Mouse (Mus musculus) embryo, embryonic 11 days (tissue): ENCODE measurements around the gene Phyh.
A peak's percentile ranks its signal among the peaks of the same experiment; 100 is the strongest.

ENCODE experiments used
- DNase-seq: peaks from one replicate; pipeline ENCODE4 v3.0.0-alpha.2; 2015

Phyh gene

DNA sequence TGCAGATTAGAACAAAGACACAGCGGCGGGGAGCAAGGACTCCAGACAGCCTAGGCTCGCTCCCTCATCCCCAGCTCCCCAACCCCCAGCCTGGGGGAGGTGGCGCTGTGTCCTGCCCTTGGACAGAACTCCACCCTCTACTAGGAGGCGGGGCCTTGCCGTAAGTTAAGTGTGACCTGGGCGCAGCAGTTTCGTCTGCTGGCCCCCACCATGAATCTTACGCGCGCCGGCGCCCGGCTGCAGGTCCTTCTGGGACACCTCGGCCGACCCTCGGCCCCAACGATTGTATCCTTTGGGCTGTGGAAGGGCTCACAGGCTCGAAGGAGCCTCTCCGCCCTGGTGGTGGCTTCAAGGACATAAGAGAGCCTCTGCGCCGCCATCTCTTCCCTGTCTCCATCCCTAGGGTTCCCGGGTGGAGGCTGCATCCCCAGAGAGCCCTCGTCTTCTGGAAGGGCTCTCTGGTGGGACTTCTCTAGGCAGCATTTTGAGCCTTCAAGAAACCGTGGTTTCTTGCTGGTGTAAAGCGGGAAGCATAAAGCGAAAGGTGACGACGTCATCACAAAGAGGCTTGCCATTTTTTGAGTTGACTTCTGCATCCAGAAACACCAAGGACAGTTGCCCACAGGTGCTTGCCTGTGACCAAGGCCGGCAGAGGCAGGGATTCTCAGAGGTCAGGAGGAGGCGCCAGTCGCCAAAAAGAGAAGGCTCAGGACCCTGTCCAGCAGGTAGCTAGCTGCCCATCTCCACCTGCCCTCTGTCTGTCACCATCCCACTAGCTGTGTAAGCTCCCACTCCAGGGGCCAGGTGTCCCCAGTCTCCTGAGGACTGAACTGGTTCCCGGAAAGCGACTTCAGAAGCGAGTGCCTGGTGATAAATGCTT is at the start of gene Phyh:
TSS of gene Phyh (plus strand) at position 160 of the 880 bp plus-strand sequence.
- peak; percentile 93 for DNase-seq

DNA sequence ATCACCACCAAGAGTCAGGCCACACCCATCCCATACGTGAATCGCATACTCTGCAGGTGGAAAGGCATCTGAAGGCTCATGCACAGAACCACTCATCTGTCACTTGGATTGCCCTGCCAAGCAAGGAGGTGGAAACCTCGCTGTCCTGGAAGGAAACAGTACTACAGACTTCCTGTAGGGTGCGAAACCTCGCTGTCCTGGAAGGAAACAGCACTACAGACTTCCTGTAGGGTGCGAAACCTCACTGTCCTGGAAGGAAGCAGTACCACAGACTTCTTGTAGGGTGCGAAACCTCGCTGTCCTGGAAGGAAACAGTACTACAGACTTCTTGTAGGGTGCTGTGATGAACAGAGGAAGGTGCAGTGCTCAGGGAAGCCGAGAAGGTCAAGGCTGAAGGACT is 46.1 kb upstream of the Phyh start:
- no peak for DNase-seq

DNA sequence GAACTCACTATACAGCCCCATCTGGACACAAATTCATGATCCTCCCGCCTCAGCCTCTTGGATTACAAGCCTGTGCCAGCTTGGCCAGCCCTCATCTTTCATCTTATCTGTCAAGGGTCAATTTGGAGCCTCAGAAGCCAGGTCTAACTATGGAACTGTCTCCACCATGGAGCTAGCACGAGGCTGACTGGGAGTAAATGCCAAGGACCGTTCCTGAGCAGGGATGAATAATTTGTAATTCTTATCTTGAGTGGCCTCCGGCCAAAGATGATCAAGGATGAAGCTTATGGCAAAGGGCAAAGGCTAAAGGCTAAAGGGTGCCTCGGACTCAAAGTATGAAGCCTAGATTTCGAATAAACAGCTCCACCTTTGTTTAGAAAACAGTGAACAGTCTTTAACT is 45.5 kb upstream of the Phyh start:
- DNase-seq, result no peak

GRCm38 (mm10) chr2:4875090-4875489 is 43.7 kb upstream of the Phyh start:
- no peak for DNase-seq

DNA sequence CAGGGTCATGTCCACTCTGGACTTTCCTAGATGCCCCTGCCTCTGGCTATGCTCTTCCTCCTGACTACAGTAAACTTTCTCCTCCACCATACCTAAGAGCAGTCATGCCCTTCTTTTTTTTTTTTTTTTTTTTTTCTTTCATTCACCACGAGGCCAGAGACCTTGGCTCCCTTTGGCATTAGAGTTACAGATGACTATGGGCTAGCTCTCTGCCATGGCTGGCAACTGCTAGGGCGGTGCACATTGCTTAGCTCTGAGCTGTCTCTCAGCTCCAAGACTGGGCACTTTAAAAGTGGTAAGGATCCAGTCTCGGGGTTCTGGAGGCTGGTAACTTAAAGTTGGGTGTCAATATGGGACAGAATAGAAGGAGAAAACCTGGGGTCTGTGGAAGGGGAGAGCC is 42.7 kb upstream of the Phyh start:
- no peak for DNase-seq

DNA sequence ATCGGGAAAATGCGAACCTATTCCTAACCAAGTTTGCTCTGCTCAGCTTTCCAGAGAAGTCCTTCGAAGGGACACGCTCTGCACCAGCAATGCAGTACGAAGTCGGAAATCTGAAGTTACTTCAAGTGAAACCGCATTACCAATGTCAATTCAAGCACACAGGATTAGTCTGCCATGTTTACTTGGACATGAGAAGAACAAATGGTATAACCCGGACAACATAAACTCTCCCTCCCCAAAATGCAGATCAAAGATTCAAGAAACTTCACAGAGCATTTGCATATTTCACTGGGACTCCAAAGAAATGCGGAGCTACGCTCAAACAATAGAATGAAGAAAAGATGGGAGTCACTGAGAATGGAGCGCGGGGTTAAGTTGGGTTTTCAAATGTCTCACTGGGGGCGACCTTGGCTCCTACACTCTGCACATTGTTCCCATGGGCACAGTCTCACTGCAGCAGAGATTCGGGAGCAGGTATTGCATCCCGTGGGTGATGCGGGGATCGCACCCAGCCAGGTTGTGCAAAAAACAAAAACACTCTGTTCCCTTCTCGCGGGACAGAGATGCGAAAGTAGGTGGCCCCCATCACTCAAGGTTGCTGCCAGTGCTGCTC is 38.0 kb upstream of the Phyh start:
- DNase-seq, result peak; percentile 63

- peak; percentile 93 for DNase-seq
These were observed 37.2 kb upstream of the Phyh start, which contains the start of gene Sephs1 for GRCm38 (mm10) chr2:4881350-4882248. Gene Sephs1, plus strand, starts transcription at chr2:4881564.

DNA sequence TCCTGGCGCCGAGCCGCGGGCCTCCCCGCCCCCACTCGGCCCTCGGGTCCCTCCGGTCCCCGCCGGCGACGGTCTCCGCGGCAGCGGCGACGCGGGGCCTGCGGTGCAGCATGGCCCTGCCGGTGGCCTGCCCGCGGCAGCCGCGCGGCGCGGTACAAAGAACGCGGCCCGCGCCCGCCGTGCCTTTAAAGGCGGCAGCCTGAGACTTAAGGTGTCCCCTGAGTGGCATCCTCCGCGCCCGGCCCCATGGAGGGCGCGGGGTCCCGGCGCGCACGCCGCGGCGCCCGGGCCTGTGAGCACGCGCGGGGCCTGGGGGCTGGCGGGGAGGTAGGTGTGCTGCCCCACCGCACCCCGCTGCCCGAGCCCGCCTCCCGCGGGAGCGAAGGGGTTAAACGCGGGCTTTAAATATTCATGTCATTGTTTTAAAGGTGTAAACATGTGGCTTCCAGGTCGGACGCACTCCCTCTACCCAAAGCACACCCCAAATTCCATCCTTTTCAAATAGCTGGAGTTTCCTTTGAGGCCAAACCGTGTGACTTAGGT is 36.5 kb upstream of the Phyh start:
- peak; percentile 87 for DNase-seq

GRCm38 (mm10) chr2:4883009-4883704 is 35.7 kb upstream of the Phyh start:
- peak; percentile 40 for DNase-seq

DNA sequence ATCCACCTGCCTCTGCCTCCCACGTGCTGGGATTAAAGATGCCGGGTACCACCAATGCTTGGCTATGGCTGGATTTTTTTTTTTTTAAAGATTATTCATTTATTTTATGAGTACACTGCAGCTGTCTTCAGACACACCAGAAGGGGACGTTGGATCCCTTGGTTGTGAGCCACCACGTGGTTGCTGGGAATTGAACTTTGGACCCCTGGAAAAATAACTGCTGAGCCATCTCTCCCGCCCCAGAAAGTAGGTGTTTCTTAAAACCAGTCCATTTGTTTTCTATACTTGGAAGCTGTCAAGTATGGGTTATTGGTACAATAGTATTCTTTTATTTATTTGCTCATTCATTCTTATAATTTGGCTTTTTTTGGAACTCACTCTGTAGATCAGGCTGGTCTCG is 31.9 kb upstream of the Phyh start:
- DNase-seq, result no peak

- no peak for DNase-seq
These were observed 23.2 kb upstream of the Phyh start for GRCm38 (mm10) chr2:4895598-4895997.

- no peak for DNase-seq
These were observed 21.8 kb upstream of the Phyh start for GRCm38 (mm10) chr2:4896970-4897369.

DNA sequence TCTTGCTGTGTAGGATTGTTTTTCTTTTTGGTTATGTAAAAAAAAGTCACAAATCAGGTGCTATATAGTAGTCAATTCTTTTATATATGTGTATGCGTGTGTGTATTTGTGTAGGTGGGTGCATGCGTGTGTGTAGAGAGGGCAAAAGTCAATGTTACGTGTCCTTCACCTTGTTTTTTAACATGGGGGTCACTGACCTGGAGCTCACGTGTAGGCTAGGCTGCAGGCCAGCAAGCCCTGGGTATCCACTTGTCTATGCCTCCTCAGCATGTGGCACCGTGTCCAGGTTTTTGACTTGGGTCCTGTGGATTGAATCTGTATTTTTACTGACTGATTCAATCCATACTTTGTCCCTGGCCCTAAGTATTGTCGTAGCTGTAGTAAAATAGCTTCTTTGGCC is 18.2 kb upstream of the Phyh start:
- DNase-seq, result no peak

- DNase-seq, result no peak
These were observed 16.5 kb upstream of the Phyh start for GRCm38 (mm10) chr2:4902346-4902745.

- DNase-seq, result no peak
These were observed 11.7 kb upstream of the Phyh start for GRCm38 (mm10) chr2:4907120-4907519.

GRCm38 (mm10) chr2:4907916-4908315 is 10.9 kb upstream of the Phyh start:
- no peak for DNase-seq

DNA sequence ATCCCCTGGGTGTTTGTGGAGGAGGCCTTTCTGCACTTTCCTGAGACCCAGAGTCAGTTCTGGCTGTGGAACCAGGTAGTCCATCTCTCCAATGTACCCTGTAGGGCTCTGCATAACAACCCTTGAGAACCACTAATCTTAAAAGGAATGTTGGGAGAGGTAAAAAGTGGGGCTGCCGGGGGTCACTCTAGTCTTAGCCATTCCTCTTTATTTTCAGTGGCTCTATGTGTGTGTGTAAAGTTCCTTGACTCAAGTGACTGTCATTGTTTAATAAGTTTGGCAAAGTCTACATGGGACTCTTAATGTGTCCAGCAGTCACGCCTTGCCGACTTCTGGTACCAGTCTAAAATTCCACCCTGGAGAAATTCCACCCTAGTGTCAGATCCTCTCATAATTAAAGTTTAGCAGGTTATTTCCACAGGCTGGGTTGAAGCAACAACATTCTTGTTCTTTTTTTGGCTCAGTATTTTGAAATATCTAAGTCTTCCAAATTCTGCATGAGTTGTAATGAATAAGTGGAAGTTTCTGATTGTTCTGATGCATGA is 10.0 kb upstream of the Phyh start:
- no peak for DNase-seq

DNA sequence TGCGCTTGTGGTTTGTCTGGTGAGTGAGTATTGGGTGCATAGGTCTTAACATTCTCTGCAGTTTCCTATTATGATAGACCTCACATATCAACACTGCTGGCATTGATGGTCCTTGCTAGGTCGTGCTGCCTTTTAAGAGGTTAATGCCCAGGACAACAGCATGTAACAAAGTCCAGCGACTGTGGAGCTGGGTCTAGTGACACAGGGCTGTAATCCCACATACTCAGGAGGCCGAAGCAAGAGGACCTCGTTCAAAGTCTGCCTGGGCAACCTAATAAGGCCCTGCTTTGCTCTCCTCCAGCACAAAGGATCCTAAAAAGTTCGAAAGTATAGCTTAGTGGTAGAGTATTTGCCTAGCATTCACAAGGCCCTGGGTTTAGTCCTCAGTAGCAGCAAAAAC is 8.9 kb upstream of the Phyh start:
- no peak for DNase-seq

DNA sequence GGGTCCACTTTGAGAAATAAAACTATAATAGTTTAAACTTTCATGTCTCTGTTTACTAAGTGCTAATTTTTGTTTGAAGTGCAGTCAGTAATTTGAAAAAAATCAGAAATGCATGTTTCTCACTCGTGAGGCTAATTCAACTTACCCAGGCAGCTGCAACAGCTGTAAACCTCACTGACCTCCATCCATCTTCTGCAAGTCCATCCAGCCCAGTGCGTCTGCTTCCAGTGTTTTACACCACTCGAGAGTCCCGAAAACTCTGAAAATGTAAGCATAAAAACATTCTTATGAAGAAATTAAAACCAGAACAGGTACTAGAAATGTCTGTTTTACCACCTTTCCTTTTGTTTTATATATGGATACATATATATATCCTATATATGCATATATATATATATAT is 8.3 kb upstream of the Phyh start:
- no peak for DNase-seq

- no peak for DNase-seq
These were observed 4.9 kb upstream of the Phyh start for GRCm38 (mm10) chr2:4913949-4914348.

- DNase-seq, result no peak
These were observed 2.8 kb upstream of the Phyh start for GRCm38 (mm10) chr2:4916037-4916436.
